Mouse (Mus musculus): ENCODE results near the gene Tbx15. TPM values are rescaled to one million over a fixed set of nuclear protein-coding genes. Genes with fewer than 3 reads are reported as not detected.

Tbx15 gene
- polyA plus RNA-seq, 1 experiment from 2014 or later, result 19.0 TPM

DNA sequence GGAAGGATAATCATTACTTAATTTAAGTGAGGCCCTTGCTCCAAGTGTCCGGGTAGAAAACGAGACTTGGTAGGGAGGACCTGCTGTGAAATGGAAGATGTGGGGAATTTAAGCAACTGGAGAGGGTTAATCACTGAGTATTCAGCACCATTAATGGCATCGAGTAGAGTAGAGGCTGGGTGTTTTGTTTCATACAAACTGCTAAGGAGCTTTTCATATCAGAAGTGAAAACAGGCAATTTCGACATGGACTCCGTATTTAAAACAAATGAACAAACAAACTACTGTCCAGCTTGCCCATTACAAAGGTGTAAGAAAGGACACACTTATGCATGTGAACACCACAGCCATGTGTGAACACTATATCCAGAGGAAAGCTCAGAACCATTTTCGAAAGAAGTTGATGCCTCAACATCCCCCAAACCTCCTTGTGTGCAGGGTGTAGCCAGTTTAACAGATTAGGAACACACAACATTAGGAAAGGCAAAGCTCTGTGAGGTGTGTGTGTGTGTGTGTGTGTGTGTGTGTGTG is 19.6 kb downstream of the Tbx15 start:
- Histone ChIP-seq H3K27me3 (replicated peaks; ENCODE audit: control insufficient read depth, insufficient read depth, low read length) (peaks cover 87% of the 10 kb centered on the region), H3K27ac (replicated peaks; ENCODE audit: low read depth, low read length) (0 out of 2 replicates have a peak overlapping the region, but pooled peaks have one; percentile 10), H3K9ac (ENCODE audit: low read depth, low read length) (peak overlapping the region; percentile 45), H3K4me3 (ENCODE audit: low read depth, low read length) (peak overlapping the region; percentile 22; the same call in 1 of the 2 replicates), H3K9me3 (ENCODE audit: control insufficient read depth, low read length) (no peaks in the 10 kb centered on the region), H3K4me2 (ENCODE audit: low read depth, low read length) (peak overlapping the region; percentile 71), H3K4me1 (ENCODE audit: control insufficient read depth, insufficient read depth, low read length) (peaks cover 2% of the 10 kb centered on the region; the same call in 1 of the 2 replicates), H3K36me3 (ENCODE audit: control insufficient read depth, insufficient read depth, low read length) (no peaks in the 10 kb centered on the region)
- no peak for ATAC-seq (ENCODE audit: low read depth)
- 20% methylated on average over 6 of the region's 6 CpGs for WGBS
- no peak for DNase-seq (ENCODE audit: low spot score)

- Histone ChIP-seq H3K9ac (ENCODE audit: low read depth, low read length) (peak overlapping the region; percentile 45; the same call in 1 of the 2 replicates), H3K27ac (replicated peaks; ENCODE audit: low read depth, low read length) (no peak overlapping the region), H3K9me3 (ENCODE audit: control insufficient read depth, low read length) (no peaks in the 10 kb centered on the region), H3K27me3 (replicated peaks; ENCODE audit: control insufficient read depth, insufficient read depth, low read length) (peaks cover 90% of the 10 kb centered on the region), H3K4me2 (ENCODE audit: low read depth, low read length) (peak overlapping the region; percentile 71), H3K4me1 (ENCODE audit: control insufficient read depth, insufficient read depth, low read length) (peaks cover 5% of the 10 kb centered on the region; the same call in 1 of the 2 replicates), H3K4me3 (ENCODE audit: low read depth, low read length) (no peak overlapping the region; the same call in 1 of the 2 replicates), H3K36me3 (ENCODE audit: control insufficient read depth, insufficient read depth, low read length) (no peaks in the 10 kb centered on the region)
- WGBS, result 41% methylated on average over 2 of the region's 2 CpGs
- ATAC-seq (ENCODE audit: low read depth) (no peak), DNase-seq (ENCODE audit: low spot score) (no peak)
These were observed 20.2 kb downstream of the Tbx15 start for GRCm38 (mm10) chr3:99260395-99260794.

- ATAC-seq (ENCODE audit: low read depth) (no peak), DNase-seq (ENCODE audit: low spot score) (no peak)
- 10% methylated on average over 12 of the region's 18 CpGs for WGBS
- Histone ChIP-seq H3K27ac (replicated peaks; ENCODE audit: low read depth, low read length) (peak overlapping the region; percentile 60), H3K4me1 (ENCODE audit: control insufficient read depth, insufficient read depth, low read length) (peaks cover 5% of the 10 kb centered on the region; the same call in 1 of the 2 replicates), H3K4me2 (ENCODE audit: low read depth, low read length) (peak overlapping the region; percentile 44), H3K36me3 (ENCODE audit: control insufficient read depth, insufficient read depth, low read length) (no peaks in the 10 kb centered on the region), H3K4me3 (ENCODE audit: low read depth, low read length) (peak overlapping the region; percentile 23), H3K27me3 (replicated peaks; ENCODE audit: control insufficient read depth, insufficient read depth, low read length) (peaks cover 81% of the 10 kb centered on the region), H3K9me3 (ENCODE audit: control insufficient read depth, low read length) (no peaks in the 10 kb centered on the region), H3K9ac (ENCODE audit: low read depth, low read length) (peak overlapping the region; percentile 53)
These were observed 21.2 kb downstream of the Tbx15 start for GRCm38 (mm10) chr3:99261371-99261791.

GRCm38 (mm10) chr3:99261986-99262385 is 21.8 kb downstream of the Tbx15 start:
- 28% methylated on average over 2 of the region's 2 CpGs for WGBS
- Histone ChIP-seq H3K36me3 (ENCODE audit: control insufficient read depth, insufficient read depth, low read length) (no peaks in the 10 kb centered on the region), H3K4me1 (ENCODE audit: control insufficient read depth, insufficient read depth, low read length) (peaks cover 8% of the 10 kb centered on the region), H3K27me3 (replicated peaks; ENCODE audit: control insufficient read depth, insufficient read depth, low read length) (peaks cover 75% of the 10 kb centered on the region), H3K9ac (ENCODE audit: low read depth, low read length) (peak overlapping the region; percentile 53; the same call in 1 of the 2 replicates), H3K9me3 (ENCODE audit: control insufficient read depth, low read length) (no peaks in the 10 kb centered on the region), H3K4me2 (ENCODE audit: low read depth, low read length) (peak overlapping the region; percentile 44), H3K4me3 (ENCODE audit: low read depth, low read length) (no peak overlapping the region), H3K27ac (replicated peaks; ENCODE audit: low read depth, low read length) (peak overlapping the region; percentile 60; the same call in 1 of the 2 replicates)
- ATAC-seq (ENCODE audit: low read depth) (no peak), DNase-seq (ENCODE audit: low spot score) (no peak)

GRCm38 (mm10) chr3:99263471-99263903 is 23.3 kb downstream of the Tbx15 start:
- no peak overlapping the region for H3K9ac ChIP-seq (ENCODE audit: low read depth, low read length)
- H3K4me1 ChIP-seq (ENCODE audit: control insufficient read depth, insufficient read depth, low read length), result peaks cover 16% of the 10 kb centered on the region
- H3K4me3 ChIP-seq (ENCODE audit: low read depth, low read length), result no peak overlapping the region
- no peaks in the 10 kb centered on the region for H3K9me3 ChIP-seq (ENCODE audit: control insufficient read depth, low read length)
- WGBS, result 22% methylated on average over 9 of the region's 9 CpGs
- no peak overlapping the region for H3K27ac ChIP-seq (replicated peaks; ENCODE audit: low read depth, low read length)
- ATAC-seq (ENCODE audit: low read depth) (no peak), DNase-seq (ENCODE audit: low spot score) (no peak)
- H3K4me2 ChIP-seq (ENCODE audit: low read depth, low read length), result peak overlapping the region; percentile 21; the same call in 1 of the 2 replicates
- H3K27me3 ChIP-seq (replicated peaks; ENCODE audit: control insufficient read depth, insufficient read depth, low read length), result peaks cover 60% of the 10 kb centered on the region
- peaks cover 1% of the 10 kb centered on the region; the same call in 1 of the 2 replicates for H3K36me3 ChIP-seq (ENCODE audit: control insufficient read depth, insufficient read depth, low read length)

- Histone ChIP-seq H3K27me3 (replicated peaks; ENCODE audit: control insufficient read depth, insufficient read depth, low read length) (peaks cover 48% of the 10 kb centered on the region), H3K4me1 (ENCODE audit: control insufficient read depth, insufficient read depth, low read length) (peaks cover 16% of the 10 kb centered on the region), H3K36me3 (ENCODE audit: control insufficient read depth, insufficient read depth, low read length) (peaks cover 4% of the 10 kb centered on the region; the same call in 1 of the 2 replicates), H3K4me2 (ENCODE audit: low read depth, low read length) (0 out of 2 replicates have a peak overlapping the region, but pooled peaks have one; percentile 7), H3K4me3 (ENCODE audit: low read depth, low read length) (no peak overlapping the region), H3K9me3 (ENCODE audit: control insufficient read depth, low read length) (peaks cover 3% of the 10 kb centered on the region; the same call in 1 of the 2 replicates), H3K27ac (replicated peaks; ENCODE audit: low read depth, low read length) (no peak overlapping the region), H3K9ac (ENCODE audit: low read depth, low read length) (no peak overlapping the region)
- DNase-seq (ENCODE audit: low spot score) (no peak), ATAC-seq (ENCODE audit: low read depth) (no peak)
- WGBS, result 33% methylated on average over 7 of the region's 7 CpGs
These were observed 24.5 kb downstream of the Tbx15 start for GRCm38 (mm10) chr3:99264695-99265094.

DNA sequence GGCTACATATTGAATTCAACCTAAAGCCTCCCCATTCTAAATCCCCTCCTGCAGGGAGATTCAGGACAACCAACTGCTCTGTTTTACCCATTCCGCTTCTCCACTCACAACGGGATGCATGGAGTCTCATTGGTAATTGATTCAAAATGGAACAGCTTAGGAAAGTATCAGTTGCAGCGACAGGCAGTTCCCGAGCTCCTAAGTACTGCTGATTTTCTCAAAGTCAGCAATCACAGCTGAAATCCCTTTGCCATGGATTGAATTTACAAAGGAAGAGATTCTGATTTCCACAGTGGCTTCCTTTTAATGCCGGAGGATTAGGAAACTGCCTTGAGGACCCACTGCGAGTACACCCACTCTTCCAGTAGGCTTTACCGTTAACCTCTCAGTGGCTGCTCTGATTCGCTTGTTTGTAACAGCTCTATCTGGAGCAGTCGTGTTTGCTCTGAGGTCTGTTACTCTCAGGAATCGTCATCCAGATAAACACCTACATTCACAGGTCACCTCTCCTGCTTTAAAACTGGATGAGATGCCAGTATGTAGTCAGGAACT is 26.6 kb downstream of the Tbx15 start:
- peaks cover 33% of the 10 kb centered on the region for H3K27me3 ChIP-seq (replicated peaks; ENCODE audit: control insufficient read depth, insufficient read depth, low read length)
- peaks cover 3% of the 10 kb centered on the region; the same call in 1 of the 2 replicates for H3K9me3 ChIP-seq (ENCODE audit: control insufficient read depth, low read length)
- H3K4me1 ChIP-seq (ENCODE audit: control insufficient read depth, insufficient read depth, low read length), result peaks cover 16% of the 10 kb centered on the region
- H3K4me3 ChIP-seq (ENCODE audit: low read depth, low read length), result no peak overlapping the region
- ATAC-seq (ENCODE audit: low read depth) (peak; percentile 55; the same call in 1 of the 2 replicates), DNase-seq (ENCODE audit: low spot score) (peak; percentile 78)
- H3K36me3 ChIP-seq (ENCODE audit: control insufficient read depth, insufficient read depth, low read length), result peaks cover 4% of the 10 kb centered on the region; the same call in 1 of the 2 replicates
- no peak overlapping the region for H3K9ac ChIP-seq (ENCODE audit: low read depth, low read length)
- WGBS, result 20% methylated on average over 10 of the region's 10 CpGs
- peak overlapping the region; percentile 21 for H3K4me2 ChIP-seq (ENCODE audit: low read depth, low read length)
- H3K27ac ChIP-seq (replicated peaks; ENCODE audit: low read depth, low read length), result peak overlapping the region; percentile 17; the same call in 1 of the 2 replicates

DNA sequence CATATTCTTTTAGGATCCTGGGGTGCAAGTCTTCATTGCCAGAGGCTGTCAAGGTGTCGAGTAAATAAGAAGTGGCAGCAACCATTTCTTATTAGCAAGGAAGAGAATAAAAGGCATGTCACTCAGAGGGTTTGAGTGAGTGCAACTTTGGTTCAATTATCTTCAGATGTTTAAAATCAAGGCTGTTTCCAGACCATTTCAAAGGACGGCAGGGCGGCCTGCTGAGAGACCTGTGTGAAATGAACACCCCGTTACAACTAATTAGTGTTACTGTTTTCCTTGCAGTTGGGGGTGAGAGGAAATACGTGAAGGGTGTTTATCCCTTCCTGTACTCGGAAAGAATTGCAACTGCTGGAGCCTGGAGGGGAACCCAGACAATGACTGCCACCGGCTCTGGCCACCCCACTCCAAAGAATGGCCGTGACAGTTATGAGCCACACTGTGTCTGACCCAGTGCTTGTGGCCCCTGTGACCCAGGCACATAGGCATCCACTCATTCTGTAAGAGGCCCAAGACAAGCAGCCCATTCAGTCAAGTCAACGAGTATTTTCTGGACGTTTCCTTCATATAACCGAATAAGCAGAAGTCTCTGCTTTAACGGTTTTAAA is 37.9 kb downstream of the Tbx15 start:
- Histone ChIP-seq H3K36me3 (ENCODE audit: control insufficient read depth, insufficient read depth, low read length) (no peaks in the 10 kb centered on the region), H3K4me2 (ENCODE audit: low read depth, low read length) (no peak overlapping the region), H3K4me1 (ENCODE audit: control insufficient read depth, insufficient read depth, low read length) (no peaks in the 10 kb centered on the region), H3K27me3 (replicated peaks; ENCODE audit: control insufficient read depth, insufficient read depth, low read length) (no peaks in the 10 kb centered on the region), H3K9me3 (ENCODE audit: control insufficient read depth, low read length) (no peaks in the 10 kb centered on the region), H3K27ac (replicated peaks; ENCODE audit: low read depth, low read length) (no peak overlapping the region), H3K4me3 (ENCODE audit: low read depth, low read length) (no peak overlapping the region), H3K9ac (ENCODE audit: low read depth, low read length) (no peak overlapping the region)
- DNase-seq (ENCODE audit: low spot score), result no peak
- 40% methylated on average over 12 of the region's 12 CpGs for WGBS
- ATAC-seq (ENCODE audit: low read depth), result no peak

Data from embryonic facial prominence, embryonic 14.5 days (tissue).